Mouse (Mus musculus) spleen, postnatal 14 days (tissue): ENCODE results near the gene Map7d1.
A peak's percentile ranks its signal among the peaks of the same experiment; 100 is the strongest.

Source experiments
- DNase-seq, 2 experiments: peaks; one replicate each; pipeline ENCODE4 v3.0.0; 2021 to 2022; ENCODE audit warnings: low spot score in 2 of 2

Gene Map7d1

GRCm38 (mm10) chr4:126256131-126256791, at the start of gene Map7d1:
Map7d1 (minus strand) TSS chr4:126256343.
- peak; percentile 78 to 81 for DNase-seq

DNA sequence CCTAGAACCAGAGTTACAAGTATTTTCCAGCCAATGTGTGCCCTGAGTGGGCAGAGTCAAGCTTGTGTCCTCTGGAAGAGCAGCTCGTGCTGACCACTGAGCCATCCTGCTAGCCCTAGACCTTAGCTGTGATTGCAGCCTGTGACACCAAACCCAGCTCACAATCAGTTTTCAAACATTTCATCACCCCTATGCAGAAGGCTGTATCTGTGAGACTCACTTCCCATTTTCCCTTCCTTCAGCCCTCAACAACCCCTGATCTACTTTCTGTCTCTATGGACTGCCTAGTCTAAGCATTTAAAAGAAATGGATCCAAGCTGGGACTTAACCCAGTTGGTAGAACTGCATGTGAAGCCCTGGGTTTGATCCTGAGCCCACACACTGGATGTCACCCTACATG, 49.3 kb upstream of the Map7d1 start:
- DNase-seq: no peak

DNA sequence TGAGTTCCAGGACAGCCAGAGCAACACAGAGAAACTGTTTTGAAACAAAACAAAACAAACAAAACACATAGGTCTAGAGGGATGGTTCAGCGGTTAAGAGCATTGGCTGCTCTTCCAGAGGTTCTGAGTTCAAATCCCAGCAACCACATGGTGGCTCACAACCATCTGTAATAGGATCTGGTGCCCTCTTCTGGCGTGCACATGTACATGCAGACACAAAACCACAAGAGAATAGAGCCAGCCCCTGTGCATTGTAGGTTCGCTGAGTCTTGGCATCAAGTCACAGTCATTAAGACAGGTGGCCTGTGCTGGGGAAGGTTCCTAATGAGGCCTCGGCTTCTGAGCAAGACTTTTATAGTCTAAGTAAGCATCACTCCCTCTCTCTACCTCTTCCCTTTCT, 47.7 kb upstream of the Map7d1 start:
- DNase-seq: no peak

- no peak for DNase-seq
Observed at GRCm38 (mm10) chr4:126301584-126302309, 45.6 kb upstream of the Map7d1 start.

- DNase-seq: no peak
Observed at GRCm38 (mm10) chr4:126300916-126301583, 44.9 kb upstream of the Map7d1 start.

DNA sequence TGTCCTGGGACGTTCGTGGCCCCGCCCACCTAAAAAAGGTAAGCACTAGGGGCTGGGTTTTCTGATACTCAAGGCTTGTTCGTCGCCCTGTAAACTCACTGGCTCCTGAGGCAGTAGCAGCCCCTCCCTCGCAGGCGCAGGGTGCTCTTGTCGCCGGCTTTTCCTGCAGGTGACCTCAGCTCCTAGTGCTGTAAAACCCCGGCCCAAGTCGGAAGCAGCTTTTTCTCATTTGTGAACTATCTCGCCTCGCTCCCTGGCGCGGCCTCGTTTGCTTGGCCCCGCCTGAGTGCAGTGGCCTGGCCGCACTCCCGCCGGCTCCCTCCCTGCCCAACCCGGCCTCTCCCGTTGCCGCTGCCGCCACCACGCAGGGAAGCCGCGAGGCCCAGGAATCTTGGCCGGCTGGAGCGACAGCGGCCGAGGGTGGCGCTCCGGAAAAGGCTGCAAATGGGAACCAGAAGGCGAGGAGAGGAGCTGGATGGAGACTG, 40.5 kb upstream of the Map7d1 start:
- no peak for DNase-seq

- DNase-seq: no peak
Observed at GRCm38 (mm10) chr4:126295937-126296336, 39.8 kb upstream of the Map7d1 start.

DNA sequence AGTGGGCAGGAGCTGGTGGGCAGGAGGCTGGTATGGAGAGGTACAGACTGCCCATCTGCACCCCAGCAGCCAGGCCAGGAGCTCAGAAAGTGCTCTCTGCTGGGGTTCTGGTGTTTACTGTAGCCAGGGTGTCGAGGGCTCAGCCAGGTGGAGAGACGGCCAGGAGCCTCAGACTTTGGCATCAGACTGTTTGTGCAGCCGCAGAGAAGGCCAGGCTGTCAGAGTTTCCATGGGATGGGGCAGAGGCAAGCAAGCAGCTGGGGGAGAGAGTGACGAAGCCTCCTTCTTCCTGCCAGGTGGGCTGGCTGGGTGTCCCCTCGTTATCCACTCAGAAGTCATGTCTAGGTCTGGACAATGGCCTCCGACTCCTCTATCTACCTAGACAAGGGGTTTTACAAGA, 39.0 kb upstream of the Map7d1 start:
- no peak for DNase-seq

- no peak for DNase-seq
Observed at GRCm38 (mm10) chr4:126291196-126291595, 35.1 kb upstream of the Map7d1 start.

DNA sequence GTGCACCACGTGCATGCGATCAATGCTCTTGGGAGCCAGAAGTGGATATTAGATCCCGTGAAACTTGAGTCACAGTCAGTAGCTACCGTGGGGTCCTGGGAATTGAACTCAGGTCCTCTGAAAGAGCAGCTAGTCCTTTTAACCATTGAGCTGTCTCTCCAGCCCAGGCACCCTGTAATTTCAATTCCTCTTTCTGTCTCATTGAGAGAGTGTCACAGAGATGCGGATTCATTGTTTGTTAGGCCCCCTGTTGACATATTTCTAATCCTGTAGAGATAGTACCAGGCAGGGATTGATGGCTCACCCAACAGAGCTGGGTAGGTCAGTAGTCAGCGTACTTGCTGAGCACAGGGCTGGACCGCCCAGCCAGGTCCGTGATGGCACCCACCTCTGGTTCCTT, 34.2 kb upstream of the Map7d1 start:
- no peak for DNase-seq

- DNase-seq: no peak
Observed at GRCm38 (mm10) chr4:126288085-126288666, 32.0 kb upstream of the Map7d1 start.

GRCm38 (mm10) chr4:126287302-126287995, 31.3 kb upstream of the Map7d1 start:
- DNase-seq: no peak

DNA sequence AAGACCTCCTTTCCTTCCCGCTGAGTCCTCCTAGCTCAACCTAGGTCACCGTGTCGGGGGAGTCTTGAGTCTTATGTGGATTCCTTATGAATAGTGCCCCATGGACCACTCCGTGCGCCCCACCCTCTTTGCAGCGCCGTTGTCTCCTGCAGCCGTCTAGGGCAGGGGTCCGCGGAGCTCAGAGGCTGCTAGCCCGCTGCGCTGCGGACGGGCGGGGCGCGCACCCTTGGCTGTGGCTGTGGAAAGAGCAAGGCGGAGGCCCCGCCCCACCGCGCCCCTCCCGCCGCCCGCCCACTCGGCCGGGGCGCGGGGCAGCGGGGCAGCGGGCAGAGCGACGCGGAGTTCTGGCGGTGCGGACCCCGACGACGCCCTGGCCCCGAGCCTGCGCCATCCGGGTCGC, 30.3 kb upstream of the Map7d1 start, which contains the start of gene Col8a2:
Gene Col8a2 (plus strand): TSS at position 302 of the 400 bp plus-strand sequence.
- no peak for DNase-seq

- DNase-seq: no peak
Observed at GRCm38 (mm10) chr4:126283582-126283981, 27.4 kb upstream of the Map7d1 start.

- DNase-seq: no peak
Observed at GRCm38 (mm10) chr4:126281706-126282105, 25.6 kb upstream of the Map7d1 start.

DNA sequence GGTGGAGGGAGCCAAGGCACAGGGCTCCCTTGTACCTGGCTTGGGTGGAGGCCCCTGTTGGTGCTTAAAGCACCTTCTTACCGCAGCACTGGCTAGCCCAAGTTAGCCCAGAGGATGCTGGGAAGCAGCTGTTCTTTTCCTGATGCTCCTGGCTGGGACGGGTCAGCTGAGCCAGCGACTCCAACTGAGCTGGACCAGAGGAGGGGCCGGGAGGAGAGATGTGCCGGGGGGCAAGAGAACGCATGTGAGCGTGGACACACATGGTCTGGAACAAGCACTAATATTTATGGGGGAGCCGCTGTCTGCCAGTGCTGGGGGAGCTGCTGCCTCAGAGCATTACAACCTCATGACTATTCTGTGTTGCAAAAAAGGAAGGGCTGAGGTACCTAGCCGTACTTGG, 22.8 kb upstream of the Map7d1 start:
- no peak for DNase-seq

GRCm38 (mm10) chr4:126278565-126278915, 22.4 kb upstream of the Map7d1 start:
- no peak for DNase-seq

DNA sequence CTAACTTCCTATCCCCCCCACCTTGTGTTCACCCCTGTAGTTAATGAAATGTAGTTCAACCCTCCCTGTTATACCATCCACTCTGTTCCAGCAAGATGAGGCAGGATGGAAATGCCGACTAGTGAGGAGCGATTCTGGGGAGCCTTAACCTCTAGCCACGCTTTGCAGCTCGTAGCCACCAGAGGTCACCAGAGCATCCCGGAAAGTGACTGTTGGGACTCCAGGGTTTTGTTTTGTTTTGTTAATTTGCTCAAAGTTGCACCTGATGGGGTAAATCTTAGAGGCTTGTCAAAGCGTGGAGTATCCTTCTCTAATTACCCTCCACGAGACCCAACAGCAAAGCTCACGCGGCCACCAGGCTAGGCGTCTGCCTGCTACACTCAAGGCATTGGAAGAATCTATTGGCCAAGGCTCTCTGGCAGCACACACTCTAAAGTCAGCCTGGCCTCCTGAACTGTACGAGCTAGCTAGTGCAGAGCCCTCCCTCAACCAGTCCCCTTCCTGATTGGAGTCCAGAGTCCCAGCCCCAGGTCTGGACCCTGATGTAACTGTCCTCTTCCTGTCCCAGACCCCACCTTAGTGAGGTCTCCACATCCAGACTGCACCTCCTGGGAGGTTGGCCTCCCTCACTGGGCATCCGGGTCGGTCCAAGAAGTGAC, 21.9 kb upstream of the Map7d1 start:
- DNase-seq: no peak

DNA sequence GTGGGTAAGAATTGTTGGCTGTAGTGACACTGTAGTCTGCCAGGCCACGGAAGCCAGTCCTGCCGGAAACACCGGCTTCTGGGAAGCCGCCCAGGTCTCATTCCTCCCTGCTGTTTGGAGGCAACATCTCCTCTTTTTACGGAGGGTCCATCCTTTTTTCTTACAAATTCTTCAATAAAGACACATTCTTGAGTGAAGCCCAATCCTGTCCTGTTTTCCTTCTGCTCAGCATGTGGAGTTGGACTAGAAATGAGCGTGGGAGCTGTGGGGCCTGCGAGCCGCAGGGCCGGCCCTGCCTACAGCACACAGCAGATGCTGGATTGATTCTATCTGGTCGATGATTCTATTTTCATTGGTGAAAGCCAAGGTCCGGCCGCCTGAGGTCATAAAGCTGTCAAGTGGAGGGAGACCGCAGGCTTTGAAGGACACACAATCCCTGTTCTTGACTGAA, 19.6 kb upstream of the Map7d1 start:
- no peak for DNase-seq

- no peak for DNase-seq
Observed at GRCm38 (mm10) chr4:126275081-126275480, 18.9 kb upstream of the Map7d1 start.

- DNase-seq: no peak
Observed at GRCm38 (mm10) chr4:126273753-126274152, 17.6 kb upstream of the Map7d1 start.
